Comparison of ENCODE assay signal across 29 mouse cellular contexts in the genomic region with DNA sequence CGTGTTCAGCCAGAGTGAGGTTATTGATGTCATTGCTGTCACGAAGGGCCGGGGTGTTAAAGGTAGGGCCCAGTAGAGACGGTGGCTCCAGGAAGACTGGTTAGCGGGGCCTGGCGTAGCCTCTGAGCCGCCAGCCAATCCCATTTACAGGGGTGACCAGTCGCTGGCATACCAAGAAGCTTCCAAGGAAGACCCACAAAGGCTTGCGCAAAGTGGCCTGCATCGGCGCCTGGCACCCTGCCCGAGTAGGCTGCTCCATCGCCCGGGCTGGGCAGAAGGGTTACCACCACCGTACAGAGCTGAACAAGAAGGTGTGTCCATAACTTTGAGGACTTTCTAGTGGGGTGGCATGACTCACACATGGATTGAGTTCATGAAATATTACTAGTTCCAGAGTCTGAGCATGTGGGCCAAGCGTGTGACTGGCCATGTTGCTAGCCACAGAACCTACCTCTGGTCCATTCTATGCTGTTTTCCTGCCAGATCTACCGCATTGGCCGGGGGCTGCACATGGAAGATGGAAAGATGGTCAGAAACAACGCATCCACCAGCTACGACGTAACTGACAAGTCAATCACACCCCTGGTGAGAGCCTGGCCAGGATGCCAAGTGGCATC. TPM values are rescaled to one million over a fixed set of nuclear protein-coding genes. Genes with fewer than 3 reads are reported as not detected.
DNase-seq lines count a peak whose midpoint lies in the region; ATAC-seq and TF ChIP-seq lines count a peak whose summit lies in the region.
"Had no signal": no experiment of that assay in that cellular context is flagged by ENCODE, and none has a peak within 500 bp of the region (broad histone marks: within the 10 kb centered on the region; RNA-seq: fewer than 3 reads in every experiment).

No protein-coding gene starts in this region.

- H3K4me2 ChIP-seq in forebrain, embryonic 13.5 days = no peak overlapping the region
- H3K4me2 ChIP-seq in forebrain, embryonic 14.5 days (ENCODE audit: low read length) = no peak overlapping the region
- H3K4me2 ChIP-seq in heart, postnatal 0 days (ENCODE audit: low read depth, low read length) = no peak overlapping the region
- H3K4me2 ChIP-seq in heart, embryonic 11.5 days = no peak overlapping the region
- no peak overlapping the region for H3K4me2 ChIP-seq in lung, embryonic 16.5 days (ENCODE audit: low read depth, low read length)
- H3K4me2 ChIP-seq: embryonic facial prominence, embryonic 12.5 days; heart, embryonic 12.5 days; kidney, embryonic 15.5 days had no signal

- no peak for TF ChIP-seq CTCF in heart, postnatal 0 days (IDR thresholded peaks at IDR 0.05; ENCODE audit: low read depth)

- peak overlapping the region; percentile 34; the same call in 1 of the 2 replicates for H3K9ac ChIP-seq in forebrain, embryonic 13.5 days
- H3K9ac ChIP-seq in forebrain, embryonic 14.5 days (ENCODE audit: low read length) = no peak overlapping the region
- no peak overlapping the region for H3K9ac ChIP-seq in heart, postnatal 0 days (replicated peaks; ENCODE audit: low read depth, low read length)
- no peak overlapping the region for H3K9ac ChIP-seq in heart, embryonic 11.5 days (ENCODE audit: low read depth, low read length)
- 0 out of 2 replicates have a peak overlapping the region, but pooled peaks have one; percentile 23 for H3K9ac ChIP-seq in lung, embryonic 16.5 days (ENCODE audit: low read length)
- H3K9ac ChIP-seq: embryonic facial prominence, embryonic 12.5 days; forebrain, postnatal 0 days; heart, embryonic 12.5 days; kidney, embryonic 15.5 days; liver, postnatal 0 days had no signal

- H3K36me3 ChIP-seq in forebrain, embryonic 13.5 days (ENCODE audit: poor library complexity, severe bottlenecking) = no peaks in the 10 kb centered on the region
- H3K36me3 ChIP-seq in forebrain, embryonic 14.5 days (ENCODE audit: control insufficient read depth, insufficient read depth, low read length) = no peaks in the 10 kb centered on the region
- no peaks in the 10 kb centered on the region for H3K36me3 ChIP-seq in heart, postnatal 0 days (replicated peaks; ENCODE audit: control insufficient read depth, insufficient read depth, low read length)
- H3K36me3 ChIP-seq in heart, embryonic 11.5 days (ENCODE audit: control insufficient read depth, insufficient read depth, low read length) = no peaks in the 10 kb centered on the region
- no peaks in the 10 kb centered on the region for H3K36me3 ChIP-seq in lung, embryonic 16.5 days (ENCODE audit: control insufficient read depth, insufficient read depth, low read length)
- H3K36me3 ChIP-seq: embryonic facial prominence, embryonic 12.5 days; heart, embryonic 12.5 days; kidney, embryonic 15.5 days had no signal

- H3K27me3 ChIP-seq in forebrain, embryonic 13.5 days = peaks cover 7% of the 10 kb centered on the region; the same call in 1 of the 2 replicates
- H3K27me3 ChIP-seq in forebrain, embryonic 14.5 days (replicated peaks; ENCODE audit: control insufficient read depth, insufficient read depth, low read length) = no peaks in the 10 kb centered on the region
- H3K27me3 ChIP-seq in heart, postnatal 0 days (ENCODE audit: control insufficient read depth, insufficient read depth, low read length) = no peaks in the 10 kb centered on the region
- H3K27me3 ChIP-seq in heart, embryonic 11.5 days (ENCODE audit: control insufficient read depth, insufficient read depth, low read length) = no peaks in the 10 kb centered on the region
- H3K27me3 ChIP-seq in lung, embryonic 16.5 days (ENCODE audit: control insufficient read depth, insufficient read depth, low read depth, low read length) = no peaks in the 10 kb centered on the region
- H3K27me3 ChIP-seq: embryonic facial prominence, embryonic 12.5 days; heart, embryonic 12.5 days; kidney, embryonic 15.5 days had no signal

- no peak for ATAC-seq in forebrain, embryonic 13.5 days
- ATAC-seq in forebrain, embryonic 14.5 days = no peak
- no peak for ATAC-seq in heart, postnatal 0 days (ENCODE audit: insufficient read depth, low read depth)
- no peak for ATAC-seq in heart, embryonic 11.5 days (replicated peaks; ENCODE audit: insufficient number of reproducible peaks, low FRiP score, low TSS enrichment)
- ATAC-seq in lung, embryonic 16.5 days (ENCODE audit: low read depth) = no peak
- ATAC-seq: activated CD4-positive, CD25-positive, alpha-beta regulatory T cell, adult 4 months; forebrain, postnatal 0 days; hindbrain, postnatal 0 days; intestine, embryonic 16.5 days; liver, postnatal 0 days had no signal

- H3K9me3 ChIP-seq in forebrain, embryonic 13.5 days (replicated peaks) = no peaks in the 10 kb centered on the region
- no peaks in the 10 kb centered on the region for H3K9me3 ChIP-seq in forebrain, embryonic 14.5 days (replicated peaks; ENCODE audit: control insufficient read depth, low read length)
- no peaks in the 10 kb centered on the region for H3K9me3 ChIP-seq in heart, postnatal 0 days (replicated peaks; ENCODE audit: control insufficient read depth, low read length)
- H3K9me3 ChIP-seq in heart, embryonic 11.5 days (replicated peaks; ENCODE audit: control insufficient read depth, low read length) = no peaks in the 10 kb centered on the region
- H3K9me3 ChIP-seq in lung, embryonic 16.5 days (ENCODE audit: control insufficient read depth, low read length) = no peaks in the 10 kb centered on the region
- H3K9me3 ChIP-seq: embryonic facial prominence, embryonic 12.5 days; G1E; heart, embryonic 12.5 days; kidney, embryonic 15.5 days had no signal

- no peak overlapping the region for H3K4me3 ChIP-seq in forebrain, embryonic 13.5 days
- H3K4me3 ChIP-seq in forebrain, embryonic 14.5 days (ENCODE audit: low read depth, low read length) = no peak overlapping the region
- H3K4me3 ChIP-seq in heart, postnatal 0 days (ENCODE audit: low read depth, low read length) = no peak overlapping the region
- H3K4me3 ChIP-seq in heart, embryonic 11.5 days (ENCODE audit: low read depth, low read length) = no peak overlapping the region
- H3K4me3 ChIP-seq in lung, embryonic 16.5 days (ENCODE audit: low read length) = no peak overlapping the region
- H3K4me3 ChIP-seq: embryonic facial prominence, embryonic 12.5 days; heart, embryonic 12.5 days; kidney, embryonic 15.5 days had no signal

- 88% methylated on average over 21 of the region's 21 CpGs for WGBS in forebrain, embryonic 13.5 days
- WGBS in forebrain, embryonic 14.5 days = 87% methylated on average over 21 of the region's 21 CpGs
- WGBS in heart, postnatal 0 days = 91% methylated on average over 21 of the region's 21 CpGs
- 88% methylated on average over 21 of the region's 21 CpGs for WGBS in heart, embryonic 11.5 days (ENCODE audit: insufficient replicate concordance)
- 85% methylated on average over 21 of the region's 21 CpGs for WGBS in lung, embryonic 16.5 days

- peaks cover 16% of the 10 kb centered on the region for H3K4me1 ChIP-seq in forebrain, embryonic 13.5 days
- peaks cover 8% of the 10 kb centered on the region for H3K4me1 ChIP-seq in forebrain, embryonic 14.5 days (ENCODE audit: control insufficient read depth, insufficient read depth, low read length)
- peaks cover 38% of the 10 kb centered on the region for H3K4me1 ChIP-seq in heart, postnatal 0 days (ENCODE audit: control insufficient read depth, insufficient read depth)
- H3K4me1 ChIP-seq in heart, embryonic 11.5 days (ENCODE audit: control insufficient read depth, insufficient read depth, low read length) = peaks cover 14% of the 10 kb centered on the region
- H3K4me1 ChIP-seq in lung, embryonic 16.5 days (replicated peaks; ENCODE audit: control insufficient read depth, insufficient read depth, low read length) = peaks cover 11% of the 10 kb centered on the region

- DNase-seq in forebrain, embryonic 14.5 days (ENCODE audit: low spot score) = no peak
- no peak for DNase-seq in heart, postnatal 0 days (ENCODE audit: low spot score)
- DNase-seq in lung, postnatal 36 days = no peak
- peak; percentile 28 for DNase-seq in 416B (ENCODE audit: low read depth)
- no peak for DNase-seq in cerebellum, postnatal 4 days (ENCODE audit: low spot score in 2 of 2)
- DNase-seq: adrenal gland, postnatal 10 days; cerebellum, adult 18-20 months; cerebellum, postnatal 14 days; forebrain, postnatal 0 days; gastrocnemius, postnatal 36 days; heart, postnatal 14 days; layer of hippocampus, adult 9-11 months; liver; liver, postnatal 0 days had no signal

- no peak overlapping the region for H3K27ac ChIP-seq in forebrain, embryonic 13.5 days
- no peak overlapping the region for H3K27ac ChIP-seq in forebrain, embryonic 14.5 days (ENCODE audit: low read depth, low read length)
- peak overlapping the region; percentile 97 for H3K27ac ChIP-seq in heart, postnatal 0 days (ENCODE audit: low read depth)
- H3K27ac ChIP-seq in heart, embryonic 11.5 days (ENCODE audit: low read depth, low read length) = no peak overlapping the region
- H3K27ac ChIP-seq in lung, embryonic 16.5 days (ENCODE audit: low read length) = no peak overlapping the region
- H3K27ac ChIP-seq: embryonic facial prominence, embryonic 12.5 days; hindbrain, postnatal 0 days; kidney, embryonic 15.5 days; macrophage; stomach, postnatal 0 days had no signal

- no peak for TF ChIP-seq EP300 in heart, postnatal 0 days (IDR thresholded peaks at IDR 0.05; ENCODE audit: low read depth)

RNA-seq across cellular contexts. Expression of a gene that starts 2.9 kb away (rescaled TPM):
- polyA plus RNA-seq in forebrain, embryonic 13.5 days (2015; fragmentation: Nextera tagmentation; extraction: Ambion mirVana) = 18.8 and 22.1 TPM in 2 replicates
- polyA plus RNA-seq in forebrain, embryonic 14.5 days (2014; fragmentation: Nextera tagmentation; extraction: Ambion mirVana) = 25.3 TPM in 2 replicates
- 28.5 and 41.1 TPM in 2 replicates for total RNA-seq in heart, postnatal 0 days (2014; rRNA removed; ENCODE audit: low replicate concordance)
- 48.7 and 55.7 TPM in 2 replicates for polyA plus RNA-seq in heart, postnatal 0 days (2015; fragmentation: Nextera tagmentation; extraction: Ambion mirVana)
- polyA plus RNA-seq in heart, embryonic 11.5 days (2014; fragmentation: Nextera tagmentation; extraction: Ambion mirVana) = 19.5 and 20.9 TPM in 2 replicates
- 36.1 and 39.4 TPM in 2 replicates for polyA plus RNA-seq in lung, embryonic 16.5 days (2015; fragmentation: Nextera tagmentation; extraction: Ambion mirVana)

RNA-seq across cellular contexts. Expression of a gene that starts 5.9 kb away (rescaled TPM):
- not detected in 2 replicates for polyA plus RNA-seq in forebrain, embryonic 13.5 days (2015; fragmentation: Nextera tagmentation; extraction: Ambion mirVana)
- not detected in 2 replicates for polyA plus RNA-seq in forebrain, embryonic 14.5 days (2014; fragmentation: Nextera tagmentation; extraction: Ambion mirVana)
- 0.54 and 2.1 TPM in 2 replicates for total RNA-seq in heart, postnatal 0 days (2014; rRNA removed; ENCODE audit: low replicate concordance)
- 7.2 TPM in 2 replicates for polyA plus RNA-seq in heart, postnatal 0 days (2015; fragmentation: Nextera tagmentation; extraction: Ambion mirVana)
- 0.40 and 0.44 TPM in 2 replicates for polyA plus RNA-seq in heart, embryonic 11.5 days (2014; fragmentation: Nextera tagmentation; extraction: Ambion mirVana)
- polyA plus RNA-seq in lung, embryonic 16.5 days (2015; fragmentation: Nextera tagmentation; extraction: Ambion mirVana) = not detected in 2 replicates
- total RNA-seq: forebrain, postnatal 0 days; G1E had no signal
- polyA plus RNA-seq: activated CD4-positive, CD25-positive, alpha-beta regulatory T cell, adult 4 months; embryonic facial prominence, embryonic 12.5 days; forebrain, postnatal 0 days; G1E; hindbrain, embryonic 11.5 days; intestine, embryonic 16.5 days; kidney, embryonic 15.5 days; macrophage had no signal

RNA-seq across cellular contexts. Expression of a gene that starts 9.3 kb away (rescaled TPM):
- polyA plus RNA-seq in forebrain, embryonic 13.5 days (2015; fragmentation: Nextera tagmentation; extraction: Ambion mirVana) = 232 and 253 TPM in 2 replicates
- polyA plus RNA-seq in forebrain, embryonic 14.5 days (2014; fragmentation: Nextera tagmentation; extraction: Ambion mirVana) = 301 and 312 TPM in 2 replicates
- 434 and 667 TPM in 2 replicates for total RNA-seq in heart, postnatal 0 days (2014; rRNA removed; ENCODE audit: low replicate concordance)
- polyA plus RNA-seq in heart, postnatal 0 days (2015; fragmentation: Nextera tagmentation; extraction: Ambion mirVana) = 1,293 and 1,354 TPM in 2 replicates
- 373 and 401 TPM in 2 replicates for polyA plus RNA-seq in heart, embryonic 11.5 days (2014; fragmentation: Nextera tagmentation; extraction: Ambion mirVana)
- 204 and 217 TPM in 2 replicates for polyA plus RNA-seq in lung, embryonic 16.5 days (2015; fragmentation: Nextera tagmentation; extraction: Ambion mirVana)

RNA-seq across cellular contexts. Expression of a gene that starts 15.6 kb away (rescaled TPM):
- polyA plus RNA-seq in forebrain, embryonic 13.5 days (2015; fragmentation: Nextera tagmentation; extraction: Ambion mirVana) = 992 and 1,023 TPM in 2 replicates
- polyA plus RNA-seq in forebrain, embryonic 14.5 days (2014; fragmentation: Nextera tagmentation; extraction: Ambion mirVana) = 888 and 1,063 TPM in 2 replicates
- total RNA-seq in heart, postnatal 0 days (2014; rRNA removed; ENCODE audit: low replicate concordance) = 2,967 and 2,982 TPM in 2 replicates
- 722 and 767 TPM in 2 replicates for polyA plus RNA-seq in heart, postnatal 0 days (2015; fragmentation: Nextera tagmentation; extraction: Ambion mirVana)
- polyA plus RNA-seq in heart, embryonic 11.5 days (2014; fragmentation: Nextera tagmentation; extraction: Ambion mirVana) = 1,091 and 1,195 TPM in 2 replicates
- 1,342 and 1,356 TPM in 2 replicates for polyA plus RNA-seq in lung, embryonic 16.5 days (2015; fragmentation: Nextera tagmentation; extraction: Ambion mirVana)

RNA-seq across cellular contexts. Expression of a gene that starts 15.7 kb away (rescaled TPM):
- polyA plus RNA-seq in forebrain, embryonic 13.5 days (2015; fragmentation: Nextera tagmentation; extraction: Ambion mirVana) = 0.18 TPM in 1 of 2 replicates, not detected in the other
- not detected in 2 replicates for polyA plus RNA-seq in forebrain, embryonic 14.5 days (2014; fragmentation: Nextera tagmentation; extraction: Ambion mirVana)
- 6.5 TPM in 1 of 2 replicates, not detected in the other for total RNA-seq in heart, postnatal 0 days (2014; rRNA removed; ENCODE audit: low replicate concordance)
- not detected in 2 replicates for polyA plus RNA-seq in heart, postnatal 0 days (2015; fragmentation: Nextera tagmentation; extraction: Ambion mirVana)
- polyA plus RNA-seq in heart, embryonic 11.5 days (2014; fragmentation: Nextera tagmentation; extraction: Ambion mirVana) = not detected in 2 replicates
- 0.35 TPM in 1 of 2 replicates, not detected in the other for polyA plus RNA-seq in lung, embryonic 16.5 days (2015; fragmentation: Nextera tagmentation; extraction: Ambion mirVana)
- total RNA-seq: forebrain, postnatal 0 days; G1E; gastrocnemius, postnatal 36 days; heart, postnatal 14 days; hindbrain, postnatal 0 days; left cerebral cortex, postnatal 25 days; monocyte, adult 5-6 weeks had no signal
- polyA plus RNA-seq: activated CD4-positive, CD25-positive, alpha-beta regulatory T cell, adult 4 months; forebrain, postnatal 0 days; heart, embryonic 12.5 days; hindbrain, embryonic 11.5 days; hindbrain, postnatal 0 days; intestine, embryonic 16.5 days; kidney, embryonic 15.5 days; liver, postnatal 0 days; macrophage had no signal

Comparison
In these comparisons a context has a peak if more than half of its experiments do, and no peak if none do; other contexts are left out.
1. H3K9ac ChIP-seq: peak in forebrain, embryonic 13.5 days (single experiment) and lung, embryonic 16.5 days (single experiment); none in forebrain, embryonic 14.5 days (single experiment), heart, postnatal 0 days (single experiment) and heart, embryonic 11.5 days (single experiment).